Mouse (Mus musculus) mouse embryonic stem cell (cell line): ENCODE measurements around the gene Uroc1.

Experiments
- in situ Hi-C, 2 experiments: fragments of 300-500 bp; cut with MboI; formaldehyde crosslinking; loops; 1 replicate in 1 of 2; 3 replicates in 1 of 2; pipeline ENCODE4 v1.14.3; 2019 to 2020; ENCODE audit warnings: low sequenced_read_pairs in 2 of 2, low pct_unique_long_range_greater_than_20kb in 1 of 2, mixed read lengths in 1 of 2; ENCODE audit not compliant: unreplicated experiment in 1 of 2

Uroc1 gene

DNA sequence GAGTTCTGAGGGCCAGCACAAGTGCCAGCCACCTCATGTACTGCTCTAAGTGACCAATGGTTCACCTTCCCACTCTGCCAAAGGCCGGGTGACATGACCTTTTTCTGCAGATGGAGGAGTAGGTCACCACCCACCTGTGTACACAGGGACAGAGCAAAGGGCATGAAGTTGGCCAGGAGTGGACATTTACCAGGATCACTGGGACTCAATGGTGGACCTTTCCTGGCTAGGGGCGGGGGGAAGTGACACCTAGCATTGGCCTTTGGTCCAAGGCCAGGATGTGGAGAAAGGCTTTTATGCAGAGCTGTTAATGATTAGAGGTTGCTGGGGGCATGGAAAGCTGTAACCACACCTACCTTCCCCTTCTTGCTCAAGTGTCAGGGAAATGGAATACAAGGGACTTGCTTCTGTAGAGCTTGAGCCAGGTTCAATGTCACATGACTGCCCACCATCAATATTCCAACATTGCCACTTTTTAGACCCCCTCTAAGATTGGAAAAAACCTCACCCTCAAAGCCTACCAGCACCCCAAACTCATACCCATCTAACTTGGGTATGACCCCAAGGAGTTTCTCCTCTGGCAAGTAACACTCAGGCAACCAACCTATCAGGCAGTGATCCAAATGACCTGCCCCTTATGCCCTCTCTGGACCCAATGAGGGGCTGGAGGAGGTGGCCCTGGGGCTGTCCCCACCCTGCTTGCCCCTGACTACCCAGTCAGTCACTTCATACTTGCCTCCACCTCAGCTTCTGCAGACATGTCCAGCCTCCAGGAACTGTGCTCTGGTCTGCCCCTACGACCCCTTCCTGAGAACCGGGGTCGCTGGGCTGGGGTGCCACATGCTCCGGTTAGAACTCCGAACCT lies at the start of gene Uroc1:
TSS of gene Uroc1 (plus strand) at position 724 of the 865 bp plus-strand sequence.
- in situ Hi-C loops: no loop called here

DNA sequence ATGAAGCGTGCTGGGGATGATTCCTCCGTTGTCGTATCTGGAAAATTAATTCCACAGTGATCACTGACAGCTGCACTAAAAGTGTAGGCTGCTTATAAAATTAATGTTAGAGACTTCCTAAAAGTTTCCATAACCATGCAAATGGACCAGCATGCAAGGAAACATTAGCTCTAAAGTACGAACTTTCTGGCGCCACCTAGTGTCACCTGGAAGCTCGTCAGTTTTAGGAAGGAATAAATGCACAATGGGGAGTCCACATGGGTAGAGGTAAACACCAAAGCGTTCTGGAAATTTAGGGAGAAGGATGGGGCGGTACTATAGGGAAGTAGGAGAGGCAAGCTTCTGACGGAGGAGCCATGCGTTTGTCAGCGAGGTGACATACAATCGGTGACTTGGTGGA lies 44.8 kb upstream of the Uroc1 start:
- in situ Hi-C loops: no loop called here

DNA sequence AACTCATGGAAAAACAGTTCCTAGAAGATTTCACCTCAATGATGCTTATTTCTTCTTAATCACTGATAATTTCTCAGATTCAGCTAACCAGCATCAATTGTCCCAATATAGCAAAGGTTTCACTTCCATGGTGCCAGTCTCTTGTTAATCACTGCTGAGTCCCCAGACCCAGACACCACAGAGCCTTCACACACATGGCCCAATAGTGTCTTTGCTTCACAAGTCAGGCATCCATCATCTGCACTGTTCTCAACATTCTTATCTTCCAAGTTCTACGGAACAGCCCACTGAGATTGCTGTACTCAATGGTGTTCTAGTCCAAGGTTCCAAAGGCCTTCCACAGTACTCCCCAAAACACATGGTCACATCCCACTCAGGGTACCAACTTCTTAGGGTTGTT lies 32.2 kb upstream of the Uroc1 start, which contains the start of gene BC048671:
TSS of gene BC048671 (plus strand) at position 301 of the 400 bp plus-strand sequence.
- in situ Hi-C loops: loop anchor here in 1 of 2 experiments (25.0 kb wide), 1 partner anchor 614 kb away; no protein-coding TSS in a partner anchor

DNA sequence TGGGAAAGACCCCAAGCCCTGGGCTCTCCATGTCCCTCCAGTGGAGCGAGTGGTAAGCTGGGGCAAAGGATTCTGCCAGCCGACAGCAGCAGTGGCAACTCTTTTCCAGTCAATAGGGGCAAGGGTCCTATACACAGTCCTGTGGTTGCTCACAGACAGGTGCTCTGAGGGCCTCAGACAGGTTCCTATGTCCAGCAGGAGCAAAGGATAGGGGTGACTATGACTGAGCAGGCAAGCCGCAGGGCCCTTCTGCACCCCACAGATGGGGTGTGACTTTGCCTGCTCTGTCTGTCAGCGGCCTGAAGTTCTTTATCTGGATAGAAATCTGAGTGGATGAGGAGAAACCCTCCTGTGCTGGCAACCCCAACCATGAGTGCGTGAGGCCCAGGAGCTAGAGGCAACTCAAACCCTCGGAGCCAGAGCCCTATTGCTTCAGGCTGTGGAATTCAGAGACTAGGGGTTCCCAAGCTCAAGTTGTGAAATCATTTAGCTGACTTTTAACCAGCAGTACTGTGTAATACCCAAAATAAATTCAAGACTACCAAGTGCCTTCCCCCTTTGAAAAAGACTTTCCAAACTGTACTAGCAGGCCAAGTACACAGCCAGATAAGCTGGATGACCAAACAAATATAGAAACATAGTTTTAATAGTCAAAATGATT lies 26.6 kb upstream of the Uroc1 start:
- in situ Hi-C loops: loop anchor here in 1 of 2 experiments (25.0 kb wide), 1 partner anchor 619 kb away; no protein-coding TSS in a partner anchor

DNA sequence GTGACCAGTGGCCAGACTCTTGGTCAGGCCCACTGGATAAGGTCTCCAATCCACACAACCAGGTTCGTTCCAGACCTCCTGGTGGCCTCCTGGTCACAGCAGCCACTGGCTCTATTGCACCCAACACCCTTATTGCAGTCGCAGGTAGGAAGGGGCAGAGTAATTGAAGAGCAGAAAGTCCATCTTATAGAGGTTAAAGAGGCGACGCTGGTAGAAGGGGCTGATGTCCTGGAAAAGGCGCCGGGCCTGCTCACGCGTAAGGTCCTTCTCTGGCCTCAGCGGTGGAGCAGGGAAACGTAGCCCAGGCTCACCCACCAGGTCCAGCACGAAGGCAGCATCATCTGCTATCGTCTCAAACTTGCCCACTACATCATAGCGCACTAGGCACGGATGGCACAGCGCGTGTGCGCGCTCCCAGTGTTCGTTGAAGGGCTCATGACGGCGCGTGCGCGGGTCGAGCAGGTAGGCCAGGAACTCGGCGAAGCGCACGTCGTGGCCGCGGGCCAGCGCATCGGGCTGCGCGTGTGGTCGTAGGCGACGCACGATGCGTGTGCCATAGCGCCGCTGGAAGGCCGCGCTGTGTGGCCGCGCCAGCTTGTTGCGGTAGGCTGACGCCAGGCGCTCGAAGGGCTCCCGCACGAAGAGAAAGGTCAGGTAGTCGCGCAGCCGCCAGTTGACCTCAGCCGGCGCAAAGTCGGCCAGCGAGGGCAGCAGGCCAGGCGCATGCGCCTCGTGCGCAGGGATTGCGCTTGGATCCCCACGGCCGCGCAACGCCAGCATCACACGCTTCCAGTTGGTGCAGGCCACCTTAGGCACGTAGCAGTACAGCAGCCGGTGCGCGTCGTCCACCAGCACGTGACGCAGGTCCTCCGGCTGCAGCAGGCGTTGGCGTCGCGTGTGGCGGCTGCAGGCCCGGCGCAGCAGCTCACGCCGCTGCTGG lies 24.0 kb upstream of the Uroc1 start:
- in situ Hi-C loops: loop anchor here in 1 of 2 experiments (25.0 kb wide), 1 partner anchor 622 kb away; no protein-coding TSS in a partner anchor

DNA sequence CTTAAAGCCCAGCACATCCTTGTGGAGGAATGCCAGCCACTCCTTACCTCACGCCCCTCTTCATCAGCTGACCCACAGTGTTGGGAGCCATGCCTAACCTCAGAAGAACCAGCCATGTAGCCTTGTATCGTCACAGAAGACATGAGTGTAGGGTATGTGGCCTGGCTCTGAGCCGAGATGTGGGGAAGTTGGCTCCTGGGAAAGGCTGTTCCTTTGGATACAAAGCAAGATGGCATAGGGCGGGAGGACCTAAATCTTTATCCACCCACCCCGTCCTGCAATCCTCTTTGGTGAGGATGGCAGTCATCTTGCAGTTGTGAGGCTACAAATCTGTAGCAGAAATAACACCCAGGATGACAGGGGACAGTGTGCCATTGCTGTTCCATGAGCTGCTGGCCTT lies 17.1 kb upstream of the Uroc1 start:
- in situ Hi-C loops: loop anchor here in 1 of 2 experiments (25.0 kb wide), 1 partner anchor 629 kb away; no protein-coding TSS in a partner anchor

DNA sequence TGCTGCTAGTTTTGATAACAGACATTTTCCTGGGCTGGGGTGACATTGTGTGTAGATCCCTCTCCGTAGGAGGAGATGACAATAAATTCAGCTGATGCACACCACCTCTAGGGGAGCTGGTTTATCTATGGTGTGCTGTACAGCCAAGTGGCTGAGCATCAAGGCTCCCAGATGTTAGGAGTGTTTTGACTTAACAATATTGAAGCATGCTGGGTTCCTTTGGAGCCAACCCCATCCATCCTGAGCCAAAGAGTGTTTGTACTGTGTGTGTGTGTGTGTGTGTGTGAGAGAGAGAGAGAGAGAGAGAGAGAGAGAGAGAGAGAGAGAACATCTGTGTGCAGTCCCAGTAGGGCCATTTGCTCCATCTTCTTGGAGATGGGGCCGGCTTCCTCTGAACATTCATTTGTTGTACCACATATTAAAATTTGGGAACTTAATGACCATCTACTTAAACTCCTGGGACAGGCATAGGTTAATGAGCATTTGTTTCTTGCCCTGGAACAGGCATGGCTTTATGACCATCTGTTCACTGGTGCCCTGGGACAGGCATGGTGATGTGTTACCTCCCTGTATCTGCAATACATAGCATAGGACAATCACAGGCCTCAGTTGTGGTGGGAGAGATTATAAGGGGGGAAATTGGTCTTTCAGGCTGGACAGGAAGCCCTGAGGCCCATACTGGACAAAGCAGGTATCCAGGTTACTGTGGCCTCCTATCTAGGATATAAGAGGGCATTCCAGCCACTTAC lies 15.4 kb upstream of the Uroc1 start:
- in situ Hi-C loops: loop anchor here in 1 of 2 experiments (25.0 kb wide), 1 partner anchor 630 kb away; no protein-coding TSS in a partner anchor

DNA sequence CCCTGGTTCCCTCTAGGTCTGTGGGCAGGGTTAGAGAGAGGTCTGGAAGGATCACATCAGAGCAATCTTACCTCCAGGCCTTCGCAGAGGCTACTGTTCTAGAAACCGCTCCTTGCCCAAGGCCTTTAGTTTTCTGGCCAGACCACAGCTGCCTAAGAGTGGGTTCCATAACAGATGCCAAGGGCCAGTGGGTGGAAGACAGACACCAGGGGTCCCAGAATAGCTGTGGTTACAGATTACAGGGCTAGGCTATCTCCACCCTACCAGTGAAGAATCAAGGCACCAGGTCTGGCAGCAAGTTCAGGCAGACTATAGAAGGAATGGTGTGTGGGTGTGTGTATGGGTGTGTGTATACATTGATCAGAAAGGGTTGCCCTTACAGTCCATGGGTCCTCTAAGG lies 14.1 kb upstream of the Uroc1 start:
- in situ Hi-C loops: loop anchor here in 1 of 2 experiments (25.0 kb wide), 1 partner anchor 632 kb away; no protein-coding TSS in a partner anchor

DNA sequence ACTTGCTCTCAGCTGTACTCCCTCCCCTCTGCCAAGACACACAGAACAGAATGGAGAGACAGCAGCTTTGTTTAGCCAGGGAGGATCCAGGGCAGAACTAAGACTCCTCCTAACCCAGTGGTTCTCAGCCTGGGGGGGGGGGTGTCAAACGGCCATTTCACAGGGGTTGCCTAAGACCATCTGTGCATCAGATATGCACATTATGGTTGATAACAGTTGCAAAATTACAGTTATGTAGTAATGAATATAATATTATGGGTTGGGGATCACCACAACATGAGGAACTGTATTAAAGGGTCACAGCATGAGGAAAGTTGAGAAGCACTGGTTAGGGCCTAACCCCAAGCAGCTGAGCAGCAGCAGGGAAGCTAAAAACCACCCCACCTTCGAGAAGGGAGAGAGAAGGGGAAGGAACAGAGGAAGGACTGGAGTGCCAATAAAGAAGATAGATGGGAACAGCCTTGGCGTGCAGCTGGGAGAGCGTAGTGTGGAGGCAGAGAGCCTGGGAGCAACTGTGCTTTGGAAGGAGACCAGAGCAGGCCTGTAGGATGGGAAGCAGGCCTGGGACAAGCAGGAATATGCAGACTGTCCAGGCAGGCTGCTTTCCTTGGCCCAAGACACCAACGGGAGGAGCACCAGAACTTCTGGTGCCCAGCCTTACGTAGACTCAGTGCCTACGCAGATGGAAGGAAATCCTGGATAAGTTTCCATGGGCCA lies 13.5 kb upstream of the Uroc1 start:
- in situ Hi-C loops: loop anchor here (10.0 to 25.0 kb wide), 2 partner anchors 632 to 645 kb away; no protein-coding TSS in a partner anchor

DNA sequence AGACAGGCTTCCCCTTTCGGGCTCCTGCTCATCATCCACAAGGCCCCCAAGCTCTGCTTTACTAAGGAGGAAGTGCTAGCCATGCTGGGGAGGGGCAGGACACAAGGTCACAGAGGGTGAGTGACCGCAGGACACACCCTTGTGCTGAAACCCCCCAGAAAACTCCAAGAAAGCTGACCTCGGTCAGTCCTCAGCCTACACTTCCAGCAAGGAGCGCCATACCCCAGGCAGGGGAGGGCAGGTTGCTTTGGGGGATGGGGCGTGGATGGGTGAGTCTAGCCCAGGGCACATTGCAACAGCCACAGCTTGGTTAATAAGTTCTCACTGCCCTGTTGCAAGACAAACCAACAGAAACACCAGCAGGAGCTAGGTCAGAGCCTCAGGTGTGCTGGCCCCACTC lies 12.7 kb upstream of the Uroc1 start:
- in situ Hi-C loops: loop anchor here (10.0 to 25.0 kb wide), 2 partner anchors 633 to 646 kb away; no protein-coding TSS in a partner anchor

DNA sequence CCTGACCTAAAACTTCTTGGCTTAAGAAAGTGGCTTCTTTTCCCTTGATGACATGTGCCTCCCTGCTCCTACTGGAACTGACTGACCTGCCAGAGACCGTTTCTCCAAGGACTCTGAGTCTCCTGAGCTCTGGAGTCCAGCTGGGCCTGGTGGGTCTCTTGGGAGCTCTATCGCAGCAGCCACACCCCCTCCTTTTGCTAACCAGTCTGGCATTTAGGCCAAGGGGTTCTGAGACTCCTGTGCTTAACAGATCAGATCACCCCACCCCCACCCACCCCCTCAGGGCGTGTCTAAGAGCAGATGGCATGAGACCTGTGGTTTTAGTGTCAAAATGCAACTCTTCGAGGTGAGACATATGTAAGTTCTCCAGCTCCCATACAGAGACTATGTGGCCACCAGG lies 11.3 kb upstream of the Uroc1 start:
- in situ Hi-C loops: loop anchor here (10.0 to 25.0 kb wide), 2 partner anchors 635 to 647 kb away; no protein-coding TSS in a partner anchor

DNA sequence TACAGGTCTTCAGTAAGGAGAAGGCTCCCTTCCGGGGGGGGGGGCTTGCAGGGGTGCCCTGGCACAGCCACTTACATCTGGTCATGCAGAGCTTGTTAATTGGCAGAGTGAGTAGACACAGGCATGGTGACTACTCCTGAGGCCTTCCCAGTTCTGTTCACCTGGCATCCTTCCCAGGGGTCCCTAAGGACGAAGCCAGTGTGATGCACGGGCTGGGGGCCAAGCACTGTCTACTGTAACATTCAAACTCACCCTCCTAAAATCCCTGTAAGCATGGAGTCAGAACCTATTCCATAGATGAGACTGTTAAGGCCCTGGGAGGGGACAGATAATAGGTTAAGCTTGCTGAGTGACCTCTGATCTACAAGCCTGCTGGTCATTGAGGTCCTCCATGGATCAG lies 9.1 kb upstream of the Uroc1 start:
- in situ Hi-C loops: loop anchor here (10.0 to 25.0 kb wide), 2 partner anchors 637 to 649 kb away; no protein-coding TSS in a partner anchor

DNA sequence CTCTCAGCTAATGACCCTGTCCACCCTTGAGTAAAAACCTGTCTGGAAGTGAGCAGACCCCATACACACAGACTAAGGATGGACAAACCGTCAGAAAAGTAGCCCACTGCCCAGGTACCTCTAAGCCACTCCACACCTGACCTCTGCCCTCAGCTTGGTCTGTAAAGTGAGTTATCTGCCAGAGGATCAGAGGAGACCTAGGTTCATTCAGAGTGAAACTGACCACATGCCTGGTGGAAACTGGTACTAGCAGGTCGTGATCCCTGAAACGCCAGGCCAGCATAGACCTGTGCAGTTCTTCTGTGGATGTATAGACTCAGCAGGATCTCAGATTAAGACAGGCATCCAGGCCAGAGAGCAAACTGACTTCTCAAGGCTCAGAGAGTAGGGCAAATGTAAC lies 8.6 kb upstream of the Uroc1 start:
- in situ Hi-C loops: loop anchor here (10.0 to 25.0 kb wide), 2 partner anchors 637 to 650 kb away; no protein-coding TSS in a partner anchor

DNA sequence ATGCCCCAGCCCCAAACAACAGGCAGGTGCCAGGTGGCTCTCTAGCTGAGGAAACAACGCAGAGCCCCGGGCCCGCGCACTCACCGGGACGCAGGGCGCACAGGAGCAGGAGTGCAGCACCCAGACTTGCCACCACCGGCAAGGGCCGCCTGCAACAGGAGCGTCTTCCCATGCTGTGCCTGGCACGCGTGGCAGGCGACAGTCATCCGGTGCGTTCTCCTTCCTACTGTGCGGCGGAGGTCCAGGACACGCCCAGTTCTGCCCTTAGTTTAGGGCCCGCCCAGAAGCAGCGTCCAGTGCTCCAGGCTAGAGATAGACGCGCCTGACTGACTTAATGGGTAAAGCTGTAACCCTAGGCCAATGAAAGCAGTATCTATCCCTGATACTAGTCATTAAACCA lies 8.1 kb upstream of the Uroc1 start, which contains the start of gene Chst13:
TSS of gene Chst13 (minus strand) at position 195 of the 400 bp plus-strand sequence.
- in situ Hi-C loops: loop anchor here (10.0 to 25.0 kb wide), 2 partner anchors 638 to 650 kb away; no protein-coding TSS in a partner anchor

DNA sequence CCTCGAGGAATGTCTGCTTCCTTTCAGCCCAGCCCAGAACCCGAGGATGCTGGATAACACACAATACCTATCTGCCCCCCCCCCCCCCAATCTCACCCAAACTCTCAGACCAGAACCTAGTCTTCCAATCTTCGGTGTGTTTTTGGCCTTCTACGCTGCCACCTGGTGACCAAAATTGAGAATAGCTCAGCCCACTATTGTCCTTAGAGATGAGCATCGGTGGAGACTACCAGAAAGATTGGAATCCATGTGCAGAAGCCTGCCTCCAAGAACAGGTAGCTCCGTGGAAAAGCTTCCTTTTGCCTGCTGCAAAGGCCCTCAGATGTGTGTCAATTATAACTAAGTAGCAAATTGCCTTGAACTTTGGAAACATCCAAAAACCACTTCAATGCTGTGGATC lies 5.4 kb upstream of the Uroc1 start:
- in situ Hi-C loops: loop anchor here in 1 of 2 experiments (10.0 kb wide), 1 partner anchor 653 kb away; no protein-coding TSS in a partner anchor

DNA sequence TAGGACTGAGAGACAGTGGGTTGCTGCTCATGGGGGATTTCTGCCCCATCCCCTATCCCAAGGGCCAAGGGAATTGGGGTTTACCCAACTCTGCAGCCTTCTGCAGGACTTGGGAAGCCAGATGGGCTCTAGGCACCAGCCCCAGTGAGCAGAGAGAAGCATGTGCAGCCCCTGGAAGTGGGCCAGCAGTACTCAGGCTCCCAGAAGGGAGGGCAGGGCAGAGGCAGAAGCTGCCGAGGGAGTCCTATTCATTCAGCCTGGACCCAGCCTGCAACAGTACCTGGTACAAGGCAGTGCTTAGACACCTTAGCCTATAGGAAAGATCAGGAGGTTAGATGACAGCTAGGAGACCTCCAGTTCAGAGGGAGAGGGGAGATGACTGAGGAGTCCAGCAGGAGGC lies 3.1 kb upstream of the Uroc1 start:
- in situ Hi-C loops: loop anchor here in 1 of 2 experiments (10.0 kb wide), 1 partner anchor 655 kb away; no protein-coding TSS in a partner anchor
